Mouse (Mus musculus) liver, embryonic 16.5 days (tissue): ENCODE measurements around the gene Pcnx2. TPM values are rescaled to one million over a fixed set of nuclear protein-coding genes. Genes with fewer than 3 reads are reported as not detected.

Source experiments
- ATAC-seq: fragments of 200-750 bp; cut with Nextera tagmentation; 2 replicates; pipeline ENCODE4 v1.8.0; 2017; ENCODE audit warnings: low read depth, mild to moderate bottlenecking, moderate number of reproducible peaks, moderate library complexity
- H3K27ac ChIP-seq: fragments of 300-500 bp; sonication (generic); 2 replicates; pipeline ENCODE4 v1.5.1; 2014; ENCODE audit warnings: mild to moderate bottlenecking, low read length
- H3K27me3 ChIP-seq: fragments of 300-500 bp; sonication (generic); 2 replicates; pipeline ENCODE4 v1.6.1; 2014; ENCODE audit warnings: low read depth, low read length, mixed read lengths; ENCODE audit not compliant: control insufficient read depth, insufficient read depth
- H3K36me3 ChIP-seq: fragments of 300-500 bp; sonication (generic); 2 replicates; pipeline ENCODE4 v1.6.1; 2014; ENCODE audit warnings: mild to moderate bottlenecking; ENCODE audit not compliant: control insufficient read depth, insufficient read depth
- H3K4me1 ChIP-seq: fragments of 300-500 bp; sonication (generic); 2 replicates; pipeline ENCODE4 v1.6.1; 2014; ENCODE audit warnings: low read depth, low read length, mixed read lengths; ENCODE audit not compliant: control insufficient read depth
- H3K4me2 ChIP-seq: fragments of 300-500 bp; sonication (generic); 2 replicates; pipeline ENCODE4 v1.6.1; 2014; ENCODE audit warnings: low read depth, low read length, mixed read lengths
- H3K4me3 ChIP-seq: fragments of 300-500 bp; sonication (generic); 2 replicates; pipeline ENCODE4 v1.5.1; 2014; ENCODE audit warnings: low read depth, mild to moderate bottlenecking, low read length
- H3K9ac ChIP-seq: fragments of 300-500 bp; sonication (generic); 2 replicates; pipeline ENCODE4 v1.6.1; 2014; ENCODE audit warnings: low read depth, low read length
- H3K9me3 ChIP-seq: fragments of 300-500 bp; sonication (generic); replicated peaks from 2 replicates; pipeline ENCODE4 v1.6.1; 2016; ENCODE audit warnings: low read length; ENCODE audit not compliant: control insufficient read depth
- WGBS: fragments of 180-500 bp; shearing (Covaris S2); extraction: QIAGEN DNeasy Blood & Tissue Kit; methylation state at CpG from one replicate; pipeline ENCODE4 v1.1.7; 2014; ENCODE audit not compliant: insufficient replicate concordance; 5-methylcytosine and 5-hydroxymethylcytosine counted together
- polyA plus RNA-seq: library from polyadenylated mRNA; unstranded; fragments of >200 nt; fragmentation: Nextera tagmentation; extraction: Ambion mirVana; gene quantifications from 2 replicates; pipeline ENCODE4 v1.2.1, GENCODE M21; 2015

Gene Pcnx2
- polyA plus RNA-seq, 1 experiment from 2014 or later: 0.07 TPM

DNA sequence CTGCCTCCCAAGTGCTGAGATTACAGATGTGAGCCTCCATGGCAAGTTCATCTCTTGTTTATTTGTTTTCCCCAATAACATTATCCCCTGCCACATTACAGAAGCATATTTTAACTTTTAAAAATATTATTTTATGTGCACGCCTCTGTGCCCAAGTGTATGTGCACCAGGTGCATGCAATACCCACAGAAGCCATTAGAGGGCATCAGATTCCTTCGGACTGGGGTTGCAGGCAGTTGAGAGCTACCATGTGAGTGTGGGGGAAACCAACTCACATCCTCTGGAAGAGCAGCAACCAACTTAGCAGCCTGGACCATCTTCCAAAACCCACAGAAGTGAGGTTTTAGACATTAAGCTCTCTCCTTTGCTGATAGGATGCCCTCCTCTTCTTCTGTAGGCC, 9.2 kb upstream of the Pcnx2 start:
- WGBS: 45% methylated on average over 2 of the region's 2 CpGs
- no peak overlapping the region for H3K9ac ChIP-seq
- no peak for ATAC-seq
- H3K4me1 ChIP-seq: no peaks in the 10 kb centered on the region; the same call in 1 of the 2 replicates
- no peak overlapping the region for H3K4me2 ChIP-seq
- H3K9me3 ChIP-seq: no peaks in the 10 kb centered on the region
- no peaks in the 10 kb centered on the region for H3K36me3 ChIP-seq
- no peak overlapping the region for H3K4me3 ChIP-seq
- H3K27ac ChIP-seq: no peak overlapping the region
- H3K27me3 ChIP-seq: peaks cover 37% of the 10 kb centered on the region

DNA sequence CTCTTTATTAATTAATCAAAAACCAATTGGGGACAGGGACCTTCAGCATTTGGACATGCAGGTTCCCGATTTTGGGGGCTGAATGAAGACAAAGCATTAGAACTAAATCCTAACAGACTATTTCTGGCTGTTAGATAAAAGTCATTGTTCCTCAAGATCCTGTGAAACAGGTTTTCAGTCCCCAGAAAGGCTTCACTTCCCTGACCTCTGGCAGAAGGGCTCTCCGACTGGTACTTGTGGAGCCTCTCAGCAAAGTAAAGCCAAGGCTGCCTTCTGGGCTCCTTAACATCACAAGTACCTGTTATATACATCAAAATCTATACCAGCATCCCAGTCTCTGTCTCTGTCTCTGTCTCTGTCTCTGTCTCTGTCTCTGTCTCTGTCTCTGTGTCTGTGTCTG, 7.2 kb upstream of the Pcnx2 start:
- Histone ChIP-seq H3K4me1 (no peaks in the 10 kb centered on the region), H3K9me3 (no peaks in the 10 kb centered on the region), H3K4me2 (no peak overlapping the region), H3K9ac (no peak overlapping the region), H3K27ac (no peak overlapping the region), H3K4me3 (no peak overlapping the region), H3K27me3 (peaks cover 18% of the 10 kb centered on the region), H3K36me3 (no peaks in the 10 kb centered on the region)
- no peak for ATAC-seq
- 59% methylated on average over 2 of the region's 2 CpGs for WGBS

DNA sequence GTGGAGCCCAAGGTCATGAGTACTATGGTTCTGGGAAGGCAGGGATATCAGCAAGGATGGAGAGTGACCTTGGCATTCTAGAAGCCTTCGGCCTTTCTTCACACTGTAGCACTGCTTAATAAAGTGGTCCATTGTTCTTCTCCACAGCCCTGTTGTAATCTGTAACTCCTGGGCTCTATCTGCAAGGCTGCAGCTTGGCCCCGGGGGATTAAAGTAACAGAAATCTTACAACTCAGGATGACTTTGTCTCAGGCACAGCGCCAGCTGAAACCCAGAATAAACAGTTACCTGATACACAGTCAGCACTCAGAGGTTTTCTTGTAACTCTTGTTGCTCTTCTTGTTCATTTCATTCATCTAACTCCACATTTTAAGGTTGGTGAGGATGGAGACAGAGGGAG, 4.4 kb upstream of the Pcnx2 start:
- H3K4me2 ChIP-seq: no peak overlapping the region
- H3K27ac ChIP-seq: no peak overlapping the region
- no peak for ATAC-seq
- no peaks in the 10 kb centered on the region for H3K9me3 ChIP-seq
- peaks cover 13% of the 10 kb centered on the region for H3K27me3 ChIP-seq
- H3K4me1 ChIP-seq: no peaks in the 10 kb centered on the region
- no peak overlapping the region for H3K9ac ChIP-seq
- no peaks in the 10 kb centered on the region for H3K36me3 ChIP-seq
- H3K4me3 ChIP-seq: no peak overlapping the region
- WGBS: 47% methylated on average over 3 of the region's 3 CpGs

DNA sequence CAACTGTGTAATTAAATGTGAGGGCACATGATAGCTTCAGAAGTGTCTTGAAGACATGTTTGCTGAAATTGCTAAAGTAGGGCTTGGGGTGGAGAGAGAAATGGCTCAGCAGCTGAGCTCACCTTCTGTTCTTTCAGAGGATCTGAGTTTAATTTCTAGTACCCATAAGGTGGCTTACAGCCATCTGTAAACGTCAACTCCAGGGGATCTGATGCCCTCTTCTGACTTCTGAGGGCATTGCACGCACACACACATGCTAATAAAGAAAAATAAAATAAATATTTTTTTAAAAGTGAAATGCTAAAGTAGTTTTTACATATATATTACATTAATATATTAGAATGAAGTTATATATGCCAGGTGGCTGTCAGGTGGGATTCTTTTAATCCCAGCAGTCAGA, 3.0 kb upstream of the Pcnx2 start:
- Histone ChIP-seq H3K9me3 (no peaks in the 10 kb centered on the region), H3K4me3 (no peak overlapping the region), H3K27ac (no peak overlapping the region), H3K27me3 (peaks cover 23% of the 10 kb centered on the region), H3K4me1 (no peaks in the 10 kb centered on the region), H3K36me3 (no peaks in the 10 kb centered on the region), H3K9ac (no peak overlapping the region), H3K4me2 (no peak overlapping the region)
- WGBS: 22% methylated on average over 2 of the region's 2 CpGs
- no peak for ATAC-seq

DNA sequence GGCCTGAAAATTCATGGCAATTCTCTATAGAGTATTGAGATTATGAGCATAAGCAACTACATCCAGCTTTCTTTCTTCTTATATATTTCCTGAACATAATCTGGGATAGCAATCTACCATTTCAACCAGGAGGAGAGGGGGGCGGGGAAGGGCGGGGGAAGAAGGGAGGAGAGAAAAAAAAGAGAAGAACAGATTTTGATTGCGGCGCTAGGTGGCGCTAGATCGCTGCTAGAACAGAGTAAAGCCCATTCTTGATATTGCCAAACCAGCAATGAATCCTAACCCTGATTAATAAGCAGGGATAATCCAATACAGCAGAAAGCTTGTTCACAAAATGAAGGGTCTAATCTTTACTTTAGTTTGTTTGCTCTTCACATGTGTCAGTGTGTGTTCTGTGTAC, 782 bp upstream of the Pcnx2 start:
- no peaks in the 10 kb centered on the region for H3K36me3 ChIP-seq
- no peak overlapping the region for H3K27ac ChIP-seq
- H3K9me3 ChIP-seq: no peaks in the 10 kb centered on the region
- H3K27me3 ChIP-seq: peaks cover 23% of the 10 kb centered on the region
- H3K4me2 ChIP-seq: no peak overlapping the region
- no peak overlapping the region for H3K9ac ChIP-seq
- H3K4me1 ChIP-seq: no peaks in the 10 kb centered on the region
- no peak overlapping the region for H3K4me3 ChIP-seq
- WGBS: 0% methylated on average over 6 of the region's 6 CpGs
- no peak for ATAC-seq

DNA sequence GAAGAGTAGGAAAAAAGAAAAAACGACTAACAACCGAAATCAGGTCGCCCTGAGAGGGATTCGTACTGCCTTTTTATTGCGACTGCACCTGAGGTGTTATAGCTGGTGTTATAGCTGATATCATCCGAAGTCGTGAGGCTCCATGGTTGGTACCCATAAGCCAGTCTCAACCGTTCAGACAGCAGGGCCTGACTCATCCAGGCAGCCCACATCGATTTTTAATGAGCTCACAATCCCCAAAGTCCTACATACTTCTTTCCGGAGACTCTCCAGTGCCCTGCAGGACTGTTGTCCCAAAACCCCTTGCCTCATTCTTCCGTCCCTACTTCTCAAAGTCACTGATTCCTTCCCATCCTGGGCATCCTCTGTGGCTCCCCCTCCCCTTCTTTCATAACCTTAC, 729 bp downstream of the Pcnx2 start:
- H3K4me3 ChIP-seq: no peak overlapping the region
- H3K36me3 ChIP-seq: no peaks in the 10 kb centered on the region
- H3K27me3 ChIP-seq: peaks cover 23% of the 10 kb centered on the region
- no peak overlapping the region for H3K4me2 ChIP-seq
- no peak overlapping the region for H3K27ac ChIP-seq
- WGBS: 41% methylated on average over 11 of the region's 11 CpGs
- H3K9ac ChIP-seq: no peak overlapping the region
- H3K4me1 ChIP-seq: no peaks in the 10 kb centered on the region
- ATAC-seq: no peak
- no peaks in the 10 kb centered on the region for H3K9me3 ChIP-seq

DNA sequence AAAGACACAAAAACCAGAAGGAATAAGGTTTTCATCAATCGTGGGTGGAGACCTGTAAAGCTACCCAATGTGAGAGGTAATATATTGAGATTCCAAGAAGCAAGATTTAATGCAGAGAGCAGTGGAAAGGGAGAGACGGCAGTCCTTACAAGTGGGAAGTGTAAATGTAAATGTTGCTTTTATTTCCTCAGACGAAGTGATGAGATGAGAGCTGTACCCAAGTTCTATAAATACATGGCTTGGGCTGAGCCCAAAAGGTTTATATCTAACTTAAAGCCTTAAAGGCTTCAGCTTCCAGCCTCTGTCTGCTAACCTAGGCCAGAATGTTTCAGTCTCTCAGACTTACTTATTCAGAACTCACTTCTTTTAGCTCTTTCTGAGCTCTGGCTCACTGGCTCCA, 8.2 kb downstream of the Pcnx2 start:
- ATAC-seq: no peak
- Histone ChIP-seq H3K9me3 (no peaks in the 10 kb centered on the region), H3K4me2 (no peak overlapping the region), H3K9ac (no peak overlapping the region), H3K4me3 (no peak overlapping the region), H3K27me3 (no peaks in the 10 kb centered on the region), H3K4me1 (no peaks in the 10 kb centered on the region), H3K36me3 (no peaks in the 10 kb centered on the region), H3K27ac (no peak overlapping the region)
- WGBS: 60% methylated on average over 3 of the region's 3 CpGs

DNA sequence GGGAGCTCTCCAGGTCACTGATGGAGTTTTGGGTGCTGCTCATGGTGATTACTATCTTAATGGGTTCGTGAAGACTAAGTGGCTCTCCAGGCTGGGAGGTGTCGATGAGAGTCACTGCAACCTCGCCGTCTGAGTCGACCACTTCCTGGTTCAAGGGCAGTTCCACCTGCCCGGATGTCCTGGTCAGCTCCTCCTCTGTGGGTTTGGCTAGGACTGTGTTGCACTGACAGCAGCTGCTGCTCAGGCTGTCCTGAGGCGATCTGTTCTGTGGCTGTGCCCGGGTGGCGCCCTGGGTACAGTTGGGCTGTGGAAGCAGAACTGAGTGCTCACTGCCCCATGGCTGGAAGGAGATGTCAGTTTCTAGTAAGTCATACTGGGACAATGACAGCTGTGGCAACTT, 10.6 kb downstream of the Pcnx2 start:
- no peak overlapping the region for H3K9ac ChIP-seq
- H3K27ac ChIP-seq: no peak overlapping the region
- no peak overlapping the region for H3K4me2 ChIP-seq
- H3K27me3 ChIP-seq: no peaks in the 10 kb centered on the region
- H3K4me1 ChIP-seq: no peaks in the 10 kb centered on the region
- no peaks in the 10 kb centered on the region for H3K9me3 ChIP-seq
- H3K4me3 ChIP-seq: no peak overlapping the region
- WGBS: 55% methylated on average over 9 of the region's 9 CpGs
- ATAC-seq: no peak
- no peaks in the 10 kb centered on the region for H3K36me3 ChIP-seq

DNA sequence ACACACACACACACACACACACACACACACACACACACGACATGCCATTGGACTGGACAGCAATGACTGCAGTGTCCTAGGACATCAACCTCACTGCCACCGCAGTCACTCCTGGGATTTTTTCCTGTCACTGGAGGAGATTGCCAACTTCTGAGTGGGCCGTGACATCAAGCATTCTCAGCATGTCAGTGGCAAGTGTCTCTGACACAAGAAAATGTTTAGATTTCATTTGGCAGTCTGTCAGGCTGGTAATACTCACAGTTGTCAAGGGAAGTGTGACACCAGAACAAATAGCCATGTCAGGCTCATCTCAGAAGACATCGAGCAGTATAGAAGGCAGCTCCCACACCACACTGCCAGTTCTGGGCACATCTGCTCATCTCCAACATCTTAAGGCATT, 17.7 kb downstream of the Pcnx2 start:
- Histone ChIP-seq H3K4me2 (no peak overlapping the region), H3K4me1 (no peaks in the 10 kb centered on the region), H3K27me3 (no peaks in the 10 kb centered on the region), H3K27ac (no peak overlapping the region), H3K9ac (no peak overlapping the region), H3K4me3 (no peak overlapping the region), H3K9me3 (no peaks in the 10 kb centered on the region), H3K36me3 (no peaks in the 10 kb centered on the region)
- ATAC-seq: no peak
- 68% methylated on average over 4 of the region's 4 CpGs for WGBS

DNA sequence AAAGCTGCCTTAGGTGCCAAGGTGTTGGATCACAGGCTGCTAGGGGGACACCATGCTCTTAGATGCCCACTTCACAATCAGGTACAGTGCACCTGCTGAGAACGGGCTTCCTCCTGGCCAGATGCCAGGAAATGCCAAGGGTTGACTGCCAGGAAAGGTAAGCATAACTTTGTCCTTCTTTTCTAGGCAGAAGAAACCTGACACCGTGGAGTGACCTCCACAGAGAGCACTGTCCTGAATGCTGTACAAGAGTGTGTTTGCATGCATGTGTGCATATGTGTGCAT, 24.9 kb downstream of the Pcnx2 start:
- Histone ChIP-seq H3K4me3 (no peak overlapping the region), H3K9ac (no peak overlapping the region), H3K27ac (no peak overlapping the region), H3K27me3 (no peaks in the 10 kb centered on the region), H3K9me3 (no peaks in the 10 kb centered on the region), H3K36me3 (no peaks in the 10 kb centered on the region), H3K4me2 (no peak overlapping the region), H3K4me1 (peaks cover 2% of the 10 kb centered on the region; the same call in 1 of the 2 replicates)
- 53% methylated on average over 2 of the region's 2 CpGs for WGBS
- ATAC-seq: no peak
